Mouse (Mus musculus) C2C12 (cell line): Measurements from ENCODE around the gene Cxcr4.
"Not testable (repeated sequence)": the region's sequence is repeated elsewhere in the genome, so short reads cannot be mapped to it uniquely, and the experiment has no call there.

ENCODE experiments used
- CEBPB ChIP-seq: IDR thresholded peaks from one replicate; pipeline ENCODE4 v1.6.1; 2011; ENCODE audit warnings: low read depth, mild to moderate bottlenecking, control low read depth, moderate library complexity
- CTCF ChIP-seq: IDR thresholded peaks from one replicate; pipeline ENCODE4 v1.5.1; 2011; ENCODE audit not compliant: control insufficient read depth, insufficient read depth, insufficient read length
- MAX ChIP-seq: IDR thresholded peaks from one replicate; pipeline ENCODE4 v1.6.1; 2011; ENCODE audit warnings: mild to moderate bottlenecking, control low read depth
- USF1 ChIP-seq: IDR thresholded peaks from one replicate; pipeline ENCODE4 v1.6.1; 2011; ENCODE audit warnings: low read depth, mild to moderate bottlenecking, control low read depth, moderate library complexity

GRCm38 (mm10) chr1:128584716-128585115, 7.4 kb downstream of the Cxcr4 start:
- TF ChIP-seq USF1, CTCF, MAX, CEBPB: not testable (repeated sequence)
